Mouse (Mus musculus): ENCODE data around the gene Lrrc51. TPM values are rescaled to one million over a fixed set of nuclear protein-coding genes. Genes with fewer than 3 reads are reported as not detected.

Gene Lrrc51
- polyA plus RNA-seq (2016; fragmentation: Nextera tagmentation; extraction: Ambion mirVana): 9.4 and 9.7 TPM in 2 replicates

DNA sequence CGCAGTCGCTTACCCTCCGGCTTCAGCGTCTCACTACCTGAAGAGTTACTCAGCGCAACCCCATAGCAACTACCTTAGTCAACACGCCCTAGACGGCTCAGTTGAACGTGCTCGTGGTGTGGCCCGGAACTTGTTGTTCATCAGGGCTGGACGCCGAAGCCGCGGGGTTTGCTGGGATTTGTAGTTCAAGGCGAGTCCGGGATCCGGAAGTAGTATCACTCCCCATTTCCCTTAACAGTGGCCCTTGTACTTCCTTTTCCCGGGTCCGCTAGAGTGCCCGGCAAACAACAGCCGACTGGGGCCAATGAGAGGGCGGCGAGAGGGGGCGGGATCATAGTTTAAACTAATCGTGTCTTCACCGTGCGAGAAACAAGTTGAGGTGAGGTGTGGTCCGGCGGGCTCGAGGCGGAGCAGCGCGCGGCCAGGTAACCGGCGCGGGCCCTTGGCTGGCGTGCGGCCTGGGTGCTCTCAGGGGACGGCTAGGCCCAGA, at the start of gene Lrrc51, which contains the start of gene Numa1:
Lrrc51 (minus strand) TSS at position 145 of the 490 bp plus-strand sequence.
Numa1 (plus strand) TSS at position 361 of the 490 bp plus-strand sequence.
- Histone ChIP-seq H3K4me3 (peak within 1 kb of the TSS; percentile 79), H3K4me1 (peaks cover 26% of the 10 kb centered on the region), H3K9me3 (no peaks in the 10 kb centered on the region), H3K27me3 (replicated peaks; ENCODE audit: low read depth, poor library complexity, severe bottlenecking) (no peaks in the 10 kb centered on the region), H3K27ac (replicated peaks) (peak within 1 kb of the TSS; percentile 95), H3K36me3 (replicated peaks) (peaks cover 30% of the 10 kb centered on the region)
- WGBS: under 1% methylated on average over 40 of the region's 40 CpGs
- peak; percentile 97 for DNase-seq (ENCODE audit: low spot score)

DNA sequence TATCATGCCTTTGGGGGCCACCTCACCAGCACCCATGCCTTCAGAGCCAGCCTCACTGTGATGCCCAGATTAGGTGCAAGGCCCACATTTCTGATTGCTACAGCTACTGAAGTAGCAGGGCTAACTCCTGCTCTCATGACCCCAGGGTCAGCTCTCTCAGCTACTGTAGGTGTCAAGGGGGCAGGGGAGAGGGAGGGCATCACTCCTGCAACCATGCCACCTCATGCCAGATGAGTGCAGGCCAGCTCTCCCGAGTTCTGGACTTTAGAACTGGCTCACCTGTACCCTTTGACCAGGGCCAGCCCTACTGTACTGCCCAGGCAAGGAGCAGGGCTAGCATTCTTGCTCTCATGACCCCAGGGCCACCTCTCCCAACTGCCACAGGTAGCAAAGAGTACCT, 49.0 kb upstream of the Lrrc51 start:
- no peaks in the 10 kb centered on the region for H3K27me3 ChIP-seq (replicated peaks; ENCODE audit: low read depth, poor library complexity, severe bottlenecking)
- H3K36me3 ChIP-seq (replicated peaks): peaks cover 78% of the 10 kb centered on the region
- H3K9me3 ChIP-seq: no peaks in the 10 kb centered on the region
- 73% methylated on average over 1 of the region's 1 CpGs for WGBS
- no peak overlapping the region for H3K4me3 ChIP-seq
- 0 out of 2 replicates have a peak, but pooled peaks cover 2% of the 10 kb centered on the region for H3K4me1 ChIP-seq
- no peak overlapping the region for H3K27ac ChIP-seq (replicated peaks)
- DNase-seq (ENCODE audit: low spot score): no peak

DNA sequence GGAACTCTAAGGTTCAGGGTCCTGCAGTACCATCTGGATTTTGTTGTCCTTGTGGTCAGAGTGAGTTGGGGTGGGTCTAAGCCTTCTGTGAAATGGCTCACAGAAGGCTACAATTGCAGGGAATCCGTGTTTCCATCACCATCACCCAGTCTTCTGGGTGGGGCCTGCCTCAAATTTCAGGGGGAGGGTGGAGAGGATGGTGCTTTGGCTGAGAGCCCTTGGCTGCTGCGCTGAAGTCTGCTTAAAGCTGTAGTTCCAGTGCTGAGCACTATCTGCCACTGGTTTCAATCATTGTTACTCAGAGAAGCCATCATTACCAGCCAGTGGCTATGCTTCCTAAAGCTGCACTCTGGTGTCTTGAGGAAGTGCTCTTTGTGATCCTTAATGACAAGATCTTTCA, 40.8 kb upstream of the Lrrc51 start:
- H3K27ac ChIP-seq (replicated peaks): peak overlapping the region; percentile 99
- no peaks in the 10 kb centered on the region for H3K27me3 ChIP-seq (replicated peaks; ENCODE audit: low read depth, poor library complexity, severe bottlenecking)
- peaks cover 51% of the 10 kb centered on the region for H3K4me1 ChIP-seq

GRCm38 (mm10) chr7:101973730-101974129, 40.0 kb upstream of the Lrrc51 start:
- peak; percentile 64 for DNase-seq (ENCODE audit: low spot score)
- H3K27me3 ChIP-seq (replicated peaks; ENCODE audit: low read depth, poor library complexity, severe bottlenecking): no peaks in the 10 kb centered on the region
- 49% methylated on average over 3 of the region's 3 CpGs for WGBS
- peak overlapping the region; percentile 99 for H3K27ac ChIP-seq (replicated peaks)
- peaks cover 45% of the 10 kb centered on the region for H3K36me3 ChIP-seq (replicated peaks)
- no peaks in the 10 kb centered on the region for H3K9me3 ChIP-seq
- peaks cover 59% of the 10 kb centered on the region for H3K4me1 ChIP-seq
- H3K4me3 ChIP-seq: peak overlapping the region; percentile 39

More for the DNA sequence above, 40.8 kb upstream of the Lrrc51 start:
- WGBS: 45% methylated on average over 2 of the region's 2 CpGs
- Histone ChIP-seq H3K4me3 (0 out of 2 replicates have a peak overlapping the region, but pooled peaks have one; percentile 39), H3K36me3 (replicated peaks) (peaks cover 50% of the 10 kb centered on the region), H3K9me3 (no peaks in the 10 kb centered on the region)
- DNase-seq (ENCODE audit: low spot score): peak; percentile 25

DNA sequence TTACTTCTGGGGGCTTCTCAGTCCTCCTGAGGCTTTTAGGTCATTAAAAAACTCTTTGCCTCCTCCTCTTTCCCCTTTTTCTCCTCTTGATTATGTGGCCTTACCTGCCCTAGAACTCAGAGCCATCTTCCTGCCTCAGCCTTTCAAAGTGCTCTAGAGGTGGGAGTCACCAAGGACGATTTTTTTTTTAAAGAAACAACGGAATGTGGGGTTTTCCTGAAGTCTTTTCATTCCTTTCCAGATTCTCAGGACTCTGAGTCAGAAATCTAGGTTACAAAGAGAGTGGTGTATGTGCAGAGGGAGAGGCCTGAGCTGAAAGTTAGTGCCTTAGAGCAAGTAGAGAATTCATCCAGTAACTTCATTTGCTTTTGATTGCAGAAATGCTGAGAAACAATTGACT, 38.0 kb upstream of the Lrrc51 start:
- Histone ChIP-seq H3K4me1 (peaks cover 65% of the 10 kb centered on the region), H3K4me3 (peak overlapping the region; percentile 70), H3K36me3 (replicated peaks) (peaks cover 34% of the 10 kb centered on the region), H3K27ac (replicated peaks) (peak overlapping the region; percentile 99), H3K27me3 (replicated peaks; ENCODE audit: low read depth, poor library complexity, severe bottlenecking) (no peaks in the 10 kb centered on the region), H3K9me3 (no peaks in the 10 kb centered on the region)
- WGBS: 46% methylated on average over 2 of the region's 2 CpGs
- DNase-seq (ENCODE audit: low spot score): no peak

DNA sequence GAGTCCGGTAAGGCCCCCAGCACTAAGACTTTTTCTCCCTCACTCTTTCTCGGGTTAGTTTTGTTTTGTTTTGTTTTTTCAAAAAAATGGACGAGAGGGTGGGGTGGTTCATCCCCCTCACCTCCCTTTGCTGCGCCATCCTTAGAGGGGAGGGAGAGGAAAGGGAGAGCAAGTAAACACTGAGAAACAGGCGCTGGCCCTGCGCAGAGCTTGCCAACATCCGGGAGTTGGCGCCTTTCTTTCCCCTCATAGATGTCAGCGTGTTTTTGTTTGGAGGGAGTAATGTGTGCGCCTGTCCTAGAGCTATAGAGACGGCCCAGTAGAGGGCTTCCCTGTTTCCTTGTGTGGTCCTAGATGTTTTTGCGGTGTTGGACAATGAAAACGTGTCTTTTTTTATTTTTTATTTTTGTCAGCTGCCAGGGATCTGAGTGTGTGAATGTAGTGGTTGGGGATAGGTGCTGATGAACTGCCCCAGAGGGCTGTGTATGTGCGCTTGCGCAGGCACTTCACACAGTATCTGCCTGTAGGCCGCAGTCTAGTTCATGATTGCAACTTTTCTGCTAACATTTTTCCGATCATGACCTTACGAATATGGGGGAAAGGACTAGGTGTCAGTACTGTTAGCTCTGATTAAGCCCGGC, 37.2 kb upstream of the Lrrc51 start:
- peak overlapping the region; percentile 99 for H3K27ac ChIP-seq (replicated peaks)
- H3K4me3 ChIP-seq: peak overlapping the region; percentile 70
- H3K36me3 ChIP-seq (replicated peaks): peaks cover 26% of the 10 kb centered on the region
- no peaks in the 10 kb centered on the region for H3K9me3 ChIP-seq
- DNase-seq (ENCODE audit: low spot score): peak; percentile 70
- H3K4me1 ChIP-seq: peaks cover 65% of the 10 kb centered on the region
- H3K27me3 ChIP-seq (replicated peaks; ENCODE audit: low read depth, poor library complexity, severe bottlenecking): no peaks in the 10 kb centered on the region
- WGBS: 8% methylated on average over 19 of the region's 19 CpGs

GRCm38 (mm10) chr7:101970429-101970775, 36.7 kb upstream of the Lrrc51 start:
- peak overlapping the region; percentile 99 for H3K27ac ChIP-seq (replicated peaks)
- under 1% methylated on average over 17 of the region's 17 CpGs for WGBS
- H3K9me3 ChIP-seq: no peaks in the 10 kb centered on the region
- peaks cover 21% of the 10 kb centered on the region for H3K36me3 ChIP-seq (replicated peaks)
- peak; percentile 82 for DNase-seq (ENCODE audit: low spot score)
- H3K27me3 ChIP-seq (replicated peaks; ENCODE audit: low read depth, poor library complexity, severe bottlenecking): no peaks in the 10 kb centered on the region
- peak overlapping the region; percentile 70 for H3K4me3 ChIP-seq
- peaks cover 68% of the 10 kb centered on the region for H3K4me1 ChIP-seq

DNA sequence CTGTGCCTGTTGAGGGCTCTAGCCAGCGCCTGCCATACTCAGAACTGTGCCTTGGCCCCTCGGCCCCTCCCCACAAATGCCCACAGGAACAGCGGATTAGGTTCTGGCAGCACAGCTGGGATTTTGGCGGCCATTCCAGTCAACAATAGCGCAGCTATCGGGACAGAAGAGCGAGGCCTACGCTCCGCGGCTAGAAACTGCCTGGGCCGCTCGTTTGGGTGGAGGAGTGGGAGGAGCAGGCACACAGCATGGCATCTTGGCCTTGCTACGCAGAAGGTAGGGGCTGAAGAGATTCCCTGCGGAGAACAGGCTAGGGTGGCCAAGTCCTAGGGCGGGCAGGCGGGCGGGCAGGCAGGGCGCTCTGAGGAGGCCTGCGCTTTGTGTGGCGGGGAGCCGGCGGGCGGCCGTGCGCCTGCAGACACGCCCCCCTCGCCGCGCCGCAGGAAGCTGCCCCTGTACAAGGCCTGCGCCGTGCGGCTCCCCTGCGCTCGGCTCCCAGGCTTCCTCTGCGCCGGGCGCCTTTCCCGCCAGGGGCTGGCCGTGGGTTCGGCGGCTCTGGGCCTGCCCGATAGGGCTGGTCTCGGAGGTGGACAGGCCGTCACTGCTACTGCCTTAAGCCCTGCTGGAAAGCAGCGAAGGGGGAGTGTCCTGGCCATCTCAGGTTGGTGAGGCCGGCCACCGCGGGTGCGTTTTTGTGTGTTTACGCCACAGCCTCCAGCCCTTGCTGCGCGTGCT, 36.2 kb upstream of the Lrrc51 start:
- peaks cover 17% of the 10 kb centered on the region; the same call in 1 of the 2 replicates for H3K36me3 ChIP-seq (replicated peaks)
- H3K9me3 ChIP-seq: no peaks in the 10 kb centered on the region
- DNase-seq (ENCODE audit: low spot score): peak; percentile 91
- peak overlapping the region; percentile 99 for H3K27ac ChIP-seq (replicated peaks)
- no peaks in the 10 kb centered on the region for H3K27me3 ChIP-seq (replicated peaks; ENCODE audit: low read depth, poor library complexity, severe bottlenecking)
- under 1% methylated on average over 53 of the region's 53 CpGs for WGBS
- H3K4me3 ChIP-seq: peak overlapping the region; percentile 70
- H3K4me1 ChIP-seq: peaks cover 63% of the 10 kb centered on the region

GRCm38 (mm10) chr7:101968751-101969150, 35.1 kb upstream of the Lrrc51 start:
- WGBS: 57% methylated on average over 2 of the region's 2 CpGs
- Histone ChIP-seq H3K27me3 (replicated peaks; ENCODE audit: low read depth, poor library complexity, severe bottlenecking) (no peaks in the 10 kb centered on the region), H3K4me3 (peak overlapping the region; percentile 70), H3K4me1 (peaks cover 52% of the 10 kb centered on the region), H3K27ac (replicated peaks) (peak overlapping the region; percentile 99), H3K36me3 (replicated peaks) (peaks cover 13% of the 10 kb centered on the region; the same call in 1 of the 2 replicates), H3K9me3 (no peaks in the 10 kb centered on the region)
- DNase-seq (ENCODE audit: low spot score): no peak

- WGBS: 88% methylated on average over 1 of the region's 1 CpGs
- H3K27me3 ChIP-seq (replicated peaks; ENCODE audit: low read depth, poor library complexity, severe bottlenecking): no peaks in the 10 kb centered on the region
These were observed 33.6 kb upstream of the Lrrc51 start for GRCm38 (mm10) chr7:101967256-101967655.

DNA sequence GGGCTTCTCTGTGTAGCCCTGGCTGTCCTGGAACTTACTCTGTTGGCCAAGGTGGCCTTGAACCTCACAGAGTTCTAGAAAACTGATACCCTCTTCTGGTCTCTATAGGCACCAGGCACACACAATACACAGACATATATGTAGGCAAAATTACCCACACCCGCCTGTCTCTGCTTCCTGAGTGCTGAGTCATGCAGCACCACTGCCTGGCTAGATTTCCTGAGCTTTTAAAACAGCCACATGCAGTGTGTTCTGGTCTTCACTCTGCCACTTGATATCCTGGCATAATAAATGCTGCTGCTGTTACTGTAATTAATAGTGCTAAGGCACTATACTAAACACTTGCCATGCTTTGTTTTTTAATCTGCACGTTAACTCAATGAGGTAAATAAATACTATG, 31.9 kb upstream of the Lrrc51 start:
- H3K27me3 ChIP-seq (replicated peaks; ENCODE audit: low read depth, poor library complexity, severe bottlenecking): no peaks in the 10 kb centered on the region
- H3K4me3 ChIP-seq: no peak overlapping the region
- 67% methylated on average over 2 of the region's 2 CpGs for WGBS
- H3K9me3 ChIP-seq: no peaks in the 10 kb centered on the region
- H3K4me1 ChIP-seq: peaks cover 22% of the 10 kb centered on the region
- no peak overlapping the region for H3K27ac ChIP-seq (replicated peaks)
- no peaks in the 10 kb centered on the region for H3K36me3 ChIP-seq (replicated peaks)
- DNase-seq (ENCODE audit: low spot score): no peak

More at GRCm38 (mm10) chr7:101967256-101967655, 33.6 kb upstream of the Lrrc51 start:
- Histone ChIP-seq H3K27ac (replicated peaks) (no peak overlapping the region), H3K36me3 (replicated peaks) (no peaks in the 10 kb centered on the region), H3K4me1 (peaks cover 37% of the 10 kb centered on the region), H3K9me3 (no peaks in the 10 kb centered on the region), H3K4me3 (no peak overlapping the region)
- no peak for DNase-seq (ENCODE audit: low spot score)

DNA sequence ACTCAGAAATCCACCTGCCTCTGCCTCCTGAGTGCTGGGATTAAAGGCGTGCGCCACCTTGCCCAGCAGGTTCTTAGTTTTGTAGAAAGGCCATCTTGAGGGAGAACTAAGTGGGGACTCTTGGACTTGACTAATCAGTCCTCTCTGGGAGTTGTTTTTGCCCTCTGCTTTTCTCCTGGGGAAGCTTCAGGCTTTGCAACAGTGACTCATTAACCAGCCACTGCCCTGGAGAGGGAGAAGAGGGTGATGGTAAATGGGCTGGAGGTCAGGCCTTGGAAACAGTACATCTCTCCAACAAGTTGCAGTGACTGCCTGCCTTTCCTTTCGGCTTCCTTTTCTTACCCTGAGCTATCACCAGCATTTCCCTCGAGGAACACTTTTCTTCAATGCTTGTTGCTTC, 30.9 kb upstream of the Lrrc51 start:
- peaks cover 22% of the 10 kb centered on the region for H3K4me1 ChIP-seq
- H3K27me3 ChIP-seq (replicated peaks; ENCODE audit: low read depth, poor library complexity, severe bottlenecking): no peaks in the 10 kb centered on the region
- H3K27ac ChIP-seq (replicated peaks): no peak overlapping the region
- no peak overlapping the region for H3K4me3 ChIP-seq
- H3K9me3 ChIP-seq: no peaks in the 10 kb centered on the region
- WGBS: 91% methylated on average over 4 of the region's 4 CpGs
- no peak for DNase-seq (ENCODE audit: low spot score)
- no peaks in the 10 kb centered on the region for H3K36me3 ChIP-seq (replicated peaks)
